Mouse (Mus musculus): ENCODE results near the gene C1qa. TPM values are rescaled to one million over a fixed set of nuclear protein-coding genes. Genes with fewer than 3 reads are reported as not detected.
A peak's percentile ranks its signal among the peaks of the same experiment; 100 is the strongest.

The C1qa gene
- 19.6 and 29.3 TPM in 2 replicates for polyA plus RNA-seq (2014; fragmentation: Nextera tagmentation; extraction: Ambion mirVana)

- 81% methylated on average over 9 of the region's 9 CpGs for WGBS
- H3K4me3 ChIP-seq (ENCODE audit: low read depth, low read length) = no peak within 1 kb of the TSS
These were observed at the start of gene C1qa for GRCm38 (mm10) chr4:136898637-136899036. Gene C1qa, minus strand, starts transcription at chr4:136898803.

GRCm38 (mm10) chr4:136945397-136945796 is 46.8 kb upstream of the C1qa start:
- no peaks in the 10 kb centered on the region for H3K36me3 ChIP-seq (ENCODE audit: control insufficient read depth, insufficient read depth, low read length)
- no peak overlapping the region for H3K4me3 ChIP-seq (ENCODE audit: low read depth, low read length)
- no peaks in the 10 kb centered on the region for H3K27me3 ChIP-seq (ENCODE audit: control insufficient read depth, insufficient read depth, low read length)
- ATAC-seq (ENCODE audit: low read depth) = no peak
- WGBS = 54% methylated on average over 17 of the region's 17 CpGs
- H3K9ac ChIP-seq (replicated peaks; ENCODE audit: low read depth, low read length) = no peak overlapping the region
- H3K27ac ChIP-seq (ENCODE audit: low read depth, low read length) = no peak overlapping the region
- no peak overlapping the region for H3K4me2 ChIP-seq (ENCODE audit: low read depth, low read length)
- peaks cover 20% of the 10 kb centered on the region for H3K4me1 ChIP-seq (ENCODE audit: control insufficient read depth, insufficient read depth, low read length)
- H3K9me3 ChIP-seq (ENCODE audit: control insufficient read depth, low read length) = no peaks in the 10 kb centered on the region

More at GRCm38 (mm10) chr4:136898637-136899036, at the start of gene C1qa:
- Histone ChIP-seq H3K9ac (replicated peaks; ENCODE audit: low read depth, low read length) (no peak within 1 kb of the TSS), H3K36me3 (ENCODE audit: control insufficient read depth, insufficient read depth, low read length) (no peaks in the 10 kb centered on the region), H3K4me2 (ENCODE audit: low read depth, low read length) (no peak within 1 kb of the TSS), H3K4me1 (ENCODE audit: control insufficient read depth, insufficient read depth, low read length) (0 out of 2 replicates have a peak, but pooled peaks cover 3% of the 10 kb centered on the region), H3K27me3 (ENCODE audit: control insufficient read depth, insufficient read depth, low read length) (peaks cover 6% of the 10 kb centered on the region; the same call in 1 of the 2 replicates), H3K27ac (ENCODE audit: low read depth, low read length) (no peak within 1 kb of the TSS), H3K9me3 (ENCODE audit: control insufficient read depth, low read length) (no peaks in the 10 kb centered on the region)
- ATAC-seq (ENCODE audit: low read depth) = no peak

GRCm38 (mm10) chr4:136944558-136945350 is 46.2 kb upstream of the C1qa start:
- H3K27me3 ChIP-seq (ENCODE audit: control insufficient read depth, insufficient read depth, low read length) = no peaks in the 10 kb centered on the region
- no peak overlapping the region for H3K27ac ChIP-seq (ENCODE audit: low read depth, low read length)
- H3K4me3 ChIP-seq (ENCODE audit: low read depth, low read length) = no peak overlapping the region
- no peak overlapping the region for H3K9ac ChIP-seq (replicated peaks; ENCODE audit: low read depth, low read length)
- no peak for ATAC-seq (ENCODE audit: low read depth)
- peaks cover 20% of the 10 kb centered on the region for H3K4me1 ChIP-seq (ENCODE audit: control insufficient read depth, insufficient read depth, low read length)
- 65% methylated on average over 11 of the region's 11 CpGs for WGBS
- H3K4me2 ChIP-seq (ENCODE audit: low read depth, low read length) = no peak overlapping the region
- H3K9me3 ChIP-seq (ENCODE audit: control insufficient read depth, low read length) = no peaks in the 10 kb centered on the region
- H3K36me3 ChIP-seq (ENCODE audit: control insufficient read depth, insufficient read depth, low read length) = no peaks in the 10 kb centered on the region

- peak overlapping the region; percentile 14; the same call in 1 of the 2 replicates for H3K4me2 ChIP-seq (ENCODE audit: low read depth, low read length)
- no peak overlapping the region for H3K27ac ChIP-seq (ENCODE audit: low read depth, low read length)
- no peak overlapping the region for H3K9ac ChIP-seq (replicated peaks; ENCODE audit: low read depth, low read length)
- no peaks in the 10 kb centered on the region for H3K36me3 ChIP-seq (ENCODE audit: control insufficient read depth, insufficient read depth, low read length)
- ATAC-seq (ENCODE audit: low read depth) = no peak
- peaks cover 14% of the 10 kb centered on the region for H3K4me1 ChIP-seq (ENCODE audit: control insufficient read depth, insufficient read depth, low read length)
- H3K9me3 ChIP-seq (ENCODE audit: control insufficient read depth, low read length) = no peaks in the 10 kb centered on the region
- H3K4me3 ChIP-seq (ENCODE audit: low read depth, low read length) = no peak overlapping the region
- 28% methylated on average over 13 of the region's 13 CpGs for WGBS
- H3K27me3 ChIP-seq (ENCODE audit: control insufficient read depth, insufficient read depth, low read length) = no peaks in the 10 kb centered on the region
These were observed 44.6 kb upstream of the C1qa start for GRCm38 (mm10) chr4:136943175-136943574.

GRCm38 (mm10) chr4:136942761-136943160 is 44.2 kb upstream of the C1qa start:
- Histone ChIP-seq H3K27me3 (ENCODE audit: control insufficient read depth, insufficient read depth, low read length) (no peaks in the 10 kb centered on the region), H3K27ac (ENCODE audit: low read depth, low read length) (no peak overlapping the region), H3K4me1 (ENCODE audit: control insufficient read depth, insufficient read depth, low read length) (peaks cover 14% of the 10 kb centered on the region), H3K36me3 (ENCODE audit: control insufficient read depth, insufficient read depth, low read length) (no peaks in the 10 kb centered on the region), H3K4me3 (ENCODE audit: low read depth, low read length) (no peak overlapping the region), H3K9ac (replicated peaks; ENCODE audit: low read depth, low read length) (no peak overlapping the region), H3K9me3 (ENCODE audit: control insufficient read depth, low read length) (no peaks in the 10 kb centered on the region), H3K4me2 (ENCODE audit: low read depth, low read length) (peak overlapping the region; percentile 14; the same call in 1 of the 2 replicates)
- no peak for ATAC-seq (ENCODE audit: low read depth)
- WGBS = 20% methylated on average over 18 of the region's 18 CpGs

GRCm38 (mm10) chr4:136937935-136938334 is 39.3 kb upstream of the C1qa start:
- no peak overlapping the region for H3K4me2 ChIP-seq (ENCODE audit: low read depth, low read length)
- H3K9ac ChIP-seq (replicated peaks; ENCODE audit: low read depth, low read length) = no peak overlapping the region
- H3K27ac ChIP-seq (ENCODE audit: low read depth, low read length) = no peak overlapping the region
- 83% methylated on average over 5 of the region's 5 CpGs for WGBS
- no peak for ATAC-seq (ENCODE audit: low read depth)
- no peaks in the 10 kb centered on the region for H3K27me3 ChIP-seq (ENCODE audit: control insufficient read depth, insufficient read depth, low read length)
- no peaks in the 10 kb centered on the region for H3K36me3 ChIP-seq (ENCODE audit: control insufficient read depth, insufficient read depth, low read length)
- no peak overlapping the region for H3K4me3 ChIP-seq (ENCODE audit: low read depth, low read length)
- peaks cover 6% of the 10 kb centered on the region for H3K4me1 ChIP-seq (ENCODE audit: control insufficient read depth, insufficient read depth, low read length)
- H3K9me3 ChIP-seq (ENCODE audit: control insufficient read depth, low read length) = no peaks in the 10 kb centered on the region

- Histone ChIP-seq H3K4me3 (ENCODE audit: low read depth, low read length) (no peak overlapping the region), H3K4me2 (ENCODE audit: low read depth, low read length) (no peak overlapping the region), H3K36me3 (ENCODE audit: control insufficient read depth, insufficient read depth, low read length) (no peaks in the 10 kb centered on the region), H3K27ac (ENCODE audit: low read depth, low read length) (no peak overlapping the region), H3K9ac (replicated peaks; ENCODE audit: low read depth, low read length) (no peak overlapping the region), H3K27me3 (ENCODE audit: control insufficient read depth, insufficient read depth, low read length) (no peaks in the 10 kb centered on the region), H3K4me1 (ENCODE audit: control insufficient read depth, insufficient read depth, low read length) (0 out of 2 replicates have a peak, but pooled peaks cover under 1% of the 10 kb centered on the region), H3K9me3 (ENCODE audit: control insufficient read depth, low read length) (no peaks in the 10 kb centered on the region)
- 80% methylated on average over 4 of the region's 4 CpGs for WGBS
- no peak for ATAC-seq (ENCODE audit: low read depth)
These were observed 38.7 kb upstream of the C1qa start for GRCm38 (mm10) chr4:136937344-136937743.

GRCm38 (mm10) chr4:136934746-136935613 is 36.4 kb upstream of the C1qa start:
- H3K36me3 ChIP-seq (ENCODE audit: control insufficient read depth, insufficient read depth, low read length) = no peaks in the 10 kb centered on the region
- no peak overlapping the region for H3K4me2 ChIP-seq (ENCODE audit: low read depth, low read length)
- H3K27me3 ChIP-seq (ENCODE audit: control insufficient read depth, insufficient read depth, low read length) = no peaks in the 10 kb centered on the region
- H3K4me1 ChIP-seq (ENCODE audit: control insufficient read depth, insufficient read depth, low read length) = no peaks in the 10 kb centered on the region
- ATAC-seq (ENCODE audit: low read depth) = no peak
- no peak overlapping the region for H3K9ac ChIP-seq (replicated peaks; ENCODE audit: low read depth, low read length)
- WGBS = 55% methylated on average over 18 of the region's 18 CpGs
- H3K27ac ChIP-seq (ENCODE audit: low read depth, low read length) = no peak overlapping the region
- no peak overlapping the region for H3K4me3 ChIP-seq (ENCODE audit: low read depth, low read length)
- H3K9me3 ChIP-seq (ENCODE audit: control insufficient read depth, low read length) = no peaks in the 10 kb centered on the region
